Mouse (Mus musculus): Measurements from ENCODE around the gene Wrap53. TPM values are rescaled to one million over a fixed set of nuclear protein-coding genes. Genes with fewer than 3 reads are reported as not detected.
"Not testable (repeated sequence)": the region's sequence is repeated elsewhere in the genome, so short reads cannot be mapped to it uniquely, and the experiment has no call there.

The Wrap53 gene
- polyA plus RNA-seq, 1 experiment from 2014 or later, result 34.5 TPM

GRCm38 (mm10) chr11:69543598-69543997 lies 36.5 kb downstream of the Wrap53 start:
- no peak for ATAC-seq (ENCODE audit: insufficient read depth, low FRiP score, low TSS enrichment)
- H3K9me3 ChIP-seq (ENCODE audit: control insufficient read depth, low read length), result no peaks in the 10 kb centered on the region
- no peak overlapping the region for H3K4me3 ChIP-seq (ENCODE audit: low read depth, low read length)
- no peak for DNase-seq (ENCODE audit: low spot score)
- no peaks in the 10 kb centered on the region for H3K27me3 ChIP-seq (ENCODE audit: control insufficient read depth, insufficient read depth, low read length)
- H3K9ac ChIP-seq (ENCODE audit: low read length), result no peak overlapping the region; the same call in 1 of the 2 replicates
- H3K36me3 ChIP-seq (ENCODE audit: control insufficient read depth, insufficient read depth, low read length), result no peaks in the 10 kb centered on the region
- H3K27ac ChIP-seq (ENCODE audit: low read depth, low read length), result peak overlapping the region; percentile 27; the same call in 1 of the 2 replicates
- H3K4me1 ChIP-seq (ENCODE audit: control insufficient read depth, insufficient read depth, low read length), result peaks cover 8% of the 10 kb centered on the region; the same call in 1 of the 2 replicates
- H3K4me2 ChIP-seq (ENCODE audit: low read depth), result no peak overlapping the region
- 18% methylated on average over 3 of the region's 3 CpGs for WGBS

- H3K4me2 ChIP-seq (ENCODE audit: low read depth); H3K9me3 ChIP-seq (ENCODE audit: control insufficient read depth, low read length); H3K27me3 ChIP-seq (ENCODE audit: control insufficient read depth, insufficient read depth, low read length); H3K27ac ChIP-seq (ENCODE audit: low read depth, low read length); ATAC-seq (ENCODE audit: insufficient read depth, low FRiP score, low TSS enrichment); H3K36me3 ChIP-seq (ENCODE audit: control insufficient read depth, insufficient read depth, low read length); H3K9ac ChIP-seq (ENCODE audit: low read length); H3K4me1 ChIP-seq (ENCODE audit: control insufficient read depth, insufficient read depth, low read length); H3K4me3 ChIP-seq (ENCODE audit: low read depth, low read length); DNase-seq (ENCODE audit: low spot score): not testable (repeated sequence)
- WGBS, result 81% methylated on average over 1 of the region's 3 CpGs
Measured at GRCm38 (mm10) chr11:69541741-69542140, 38.3 kb downstream of the Wrap53 start.

GRCm38 (mm10) chr11:69540700-69541099 lies 39.4 kb downstream of the Wrap53 start:
- no peak overlapping the region for H3K4me2 ChIP-seq (ENCODE audit: low read depth)
- WGBS, result 96% methylated on average over 2 of the region's 2 CpGs
- no peak overlapping the region for H3K27ac ChIP-seq (ENCODE audit: low read depth, low read length)
- H3K27me3 ChIP-seq (ENCODE audit: control insufficient read depth, insufficient read depth, low read length), result no peaks in the 10 kb centered on the region
- H3K4me1 ChIP-seq (ENCODE audit: control insufficient read depth, insufficient read depth, low read length), result peaks cover under 1% of the 10 kb centered on the region; the same call in 1 of the 2 replicates
- ATAC-seq (ENCODE audit: insufficient read depth, low FRiP score, low TSS enrichment), result no peak
- H3K36me3 ChIP-seq (ENCODE audit: control insufficient read depth, insufficient read depth, low read length), result no peaks in the 10 kb centered on the region
- no peaks in the 10 kb centered on the region for H3K9me3 ChIP-seq (ENCODE audit: control insufficient read depth, low read length)
- no peak overlapping the region for H3K4me3 ChIP-seq (ENCODE audit: low read depth, low read length)
- no peak for DNase-seq (ENCODE audit: low spot score)
- no peak overlapping the region for H3K9ac ChIP-seq (ENCODE audit: low read length)

- Histone ChIP-seq H3K36me3 (ENCODE audit: control insufficient read depth, insufficient read depth, low read length) (no peaks in the 10 kb centered on the region), H3K4me1 (ENCODE audit: control insufficient read depth, insufficient read depth, low read length) (no peaks in the 10 kb centered on the region), H3K9me3 (ENCODE audit: control insufficient read depth, low read length) (no peaks in the 10 kb centered on the region), H3K9ac (ENCODE audit: low read length) (no peak overlapping the region), H3K27me3 (ENCODE audit: control insufficient read depth, insufficient read depth, low read length) (no peaks in the 10 kb centered on the region), H3K4me2 (ENCODE audit: low read depth) (no peak overlapping the region), H3K4me3 (ENCODE audit: low read depth, low read length) (no peak overlapping the region), H3K27ac (ENCODE audit: low read depth, low read length) (no peak overlapping the region)
- WGBS, result 73% methylated on average over 1 of the region's 1 CpGs
- no peak for ATAC-seq (ENCODE audit: insufficient read depth, low FRiP score, low TSS enrichment)
- DNase-seq (ENCODE audit: low spot score), result no peak
Measured at GRCm38 (mm10) chr11:69534990-69535389, 45.1 kb downstream of the Wrap53 start.

DNA sequence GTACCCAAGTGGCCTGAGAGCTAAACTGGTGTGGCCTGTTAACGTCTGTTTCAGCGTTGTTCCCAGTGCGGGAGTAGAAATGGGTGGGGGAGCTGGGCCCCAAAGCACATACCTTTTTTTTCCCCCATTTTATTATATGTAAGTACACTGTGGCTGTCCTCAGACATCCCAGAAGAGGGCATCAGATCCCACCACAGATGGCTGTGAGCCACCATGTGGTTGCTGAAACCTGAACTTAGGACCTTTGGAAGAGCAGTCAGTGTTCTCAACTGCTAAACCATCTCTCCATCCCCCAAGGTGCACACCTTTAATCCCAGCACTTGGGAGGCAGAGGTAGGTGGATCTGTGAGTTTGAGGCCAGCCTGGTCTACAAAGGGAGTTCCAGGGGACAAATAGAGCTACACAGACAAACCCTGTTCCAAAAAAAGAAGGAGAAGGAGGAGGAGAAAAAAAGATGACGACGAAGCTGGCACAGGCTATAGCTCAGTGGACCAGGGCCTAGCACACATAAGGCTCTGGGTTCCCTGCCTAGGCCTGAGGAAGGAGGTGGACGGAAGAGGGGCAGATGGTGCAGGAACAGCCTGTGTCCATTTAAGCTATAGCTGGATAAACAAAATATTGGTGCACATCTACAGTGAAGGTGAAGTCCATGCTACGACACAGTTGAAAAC lies 47.4 kb downstream of the Wrap53 start:
- Histone ChIP-seq H3K9me3 (ENCODE audit: control insufficient read depth, low read length) (no peaks in the 10 kb centered on the region), H3K36me3 (ENCODE audit: control insufficient read depth, insufficient read depth, low read length) (no peaks in the 10 kb centered on the region), H3K27me3 (ENCODE audit: control insufficient read depth, insufficient read depth, low read length) (no peaks in the 10 kb centered on the region), H3K4me2 (ENCODE audit: low read depth) (no peak overlapping the region), H3K4me1 (ENCODE audit: control insufficient read depth, insufficient read depth, low read length) (peaks cover 4% of the 10 kb centered on the region), H3K4me3 (ENCODE audit: low read depth, low read length) (no peak overlapping the region), H3K27ac (ENCODE audit: low read depth, low read length) (no peak overlapping the region), H3K9ac (ENCODE audit: low read length) (no peak overlapping the region)
- 80% methylated on average over 7 of the region's 7 CpGs for WGBS
- DNase-seq (ENCODE audit: low spot score), result no peak
- no peak for ATAC-seq (ENCODE audit: insufficient read depth, low FRiP score, low TSS enrichment)

DNA sequence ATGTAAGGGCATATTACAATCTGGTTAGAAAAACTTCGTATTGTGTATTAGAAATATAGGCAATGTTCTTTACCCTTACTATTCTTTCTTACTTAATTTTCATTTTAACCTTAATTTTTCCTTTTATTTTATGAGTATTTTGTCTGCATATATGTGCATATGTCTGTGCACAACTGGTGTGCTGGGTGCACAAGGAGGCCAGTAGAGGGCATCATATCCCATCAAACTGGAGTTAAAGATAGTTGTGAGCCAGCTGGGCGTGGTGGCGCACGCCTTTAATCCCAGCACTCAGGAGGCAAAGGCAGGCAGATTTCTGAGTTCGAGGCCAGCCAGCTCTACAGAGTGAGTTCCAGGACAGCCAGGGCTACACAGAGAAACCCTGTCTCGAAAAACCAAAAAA lies 49.3 kb downstream of the Wrap53 start:
- H3K4me3 ChIP-seq (ENCODE audit: low read depth, low read length); H3K4me1 ChIP-seq (ENCODE audit: control insufficient read depth, insufficient read depth, low read length); H3K27me3 ChIP-seq (ENCODE audit: control insufficient read depth, insufficient read depth, low read length); DNase-seq (ENCODE audit: low spot score); H3K4me2 ChIP-seq (ENCODE audit: low read depth); H3K36me3 ChIP-seq (ENCODE audit: control insufficient read depth, insufficient read depth, low read length); ATAC-seq (ENCODE audit: insufficient read depth, low FRiP score, low TSS enrichment); H3K9me3 ChIP-seq (ENCODE audit: control insufficient read depth, low read length); H3K27ac ChIP-seq (ENCODE audit: low read depth, low read length); H3K9ac ChIP-seq (ENCODE audit: low read length): not testable (repeated sequence)
- 92% methylated on average over 6 of the region's 6 CpGs for whole genome bisulfite sequencing

DNA sequence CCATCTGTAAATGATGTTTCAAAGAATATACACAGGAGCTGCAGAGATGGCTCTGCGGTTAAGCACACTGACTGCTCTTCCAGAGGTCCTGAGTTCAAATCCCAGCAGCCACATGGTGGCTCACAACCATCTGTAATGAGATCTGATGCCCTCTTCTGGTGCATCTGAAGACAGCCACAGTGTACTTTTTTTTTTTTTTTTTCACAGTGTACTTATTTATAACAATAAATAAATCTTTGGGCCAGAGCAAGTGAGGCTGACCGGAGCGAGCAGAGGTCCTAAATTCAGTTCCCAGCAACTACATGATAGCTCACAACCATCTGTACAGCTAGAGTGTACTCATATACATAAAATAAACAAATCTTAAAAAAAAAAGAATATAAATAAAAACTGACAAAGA lies 49.8 kb downstream of the Wrap53 start:
- not testable (repeated sequence) for H3K4me3 ChIP-seq (ENCODE audit: low read depth, low read length); H3K27ac ChIP-seq (ENCODE audit: low read depth, low read length); DNase-seq (ENCODE audit: low spot score); H3K9ac ChIP-seq (ENCODE audit: low read length); ATAC-seq (ENCODE audit: insufficient read depth, low FRiP score, low TSS enrichment); H3K4me2 ChIP-seq (ENCODE audit: low read depth); H3K9me3 ChIP-seq (ENCODE audit: control insufficient read depth, low read length); H3K36me3 ChIP-seq (ENCODE audit: control insufficient read depth, insufficient read depth, low read length); H3K27me3 ChIP-seq (ENCODE audit: control insufficient read depth, insufficient read depth, low read length); H3K4me1 ChIP-seq (ENCODE audit: control insufficient read depth, insufficient read depth, low read length)
- 91% methylated on average over 3 of the region's 3 CpGs for WGBS

GRCm38 (mm10) chr11:69528031-69528390 lies 52.0 kb downstream of the Wrap53 start:
- no peaks in the 10 kb centered on the region for H3K27me3 ChIP-seq (ENCODE audit: control insufficient read depth, insufficient read depth, low read length)
- H3K4me1 ChIP-seq (ENCODE audit: control insufficient read depth, insufficient read depth, low read length), result peaks cover 8% of the 10 kb centered on the region
- H3K4me3 ChIP-seq (ENCODE audit: low read depth, low read length), result no peak overlapping the region
- peak overlapping the region; percentile 77; the same call in 1 of the 2 replicates for H3K9ac ChIP-seq (ENCODE audit: low read length)
- no peak for DNase-seq (ENCODE audit: low spot score)
- peak overlapping the region; percentile 87; the same call in 1 of the 2 replicates for H3K27ac ChIP-seq (ENCODE audit: low read depth, low read length)
- no peak for ATAC-seq (ENCODE audit: insufficient read depth, low FRiP score, low TSS enrichment)
- H3K36me3 ChIP-seq (ENCODE audit: control insufficient read depth, insufficient read depth, low read length), result no peaks in the 10 kb centered on the region
- H3K9me3 ChIP-seq (ENCODE audit: control insufficient read depth, low read length), result no peaks in the 10 kb centered on the region
- H3K4me2 ChIP-seq (ENCODE audit: low read depth), result peak overlapping the region; percentile 43
- WGBS, result 79% methylated on average over 4 of the region's 4 CpGs
